Mouse (Mus musculus) yolk sac, embryonic 10.5 days (tissue): ENCODE measurements around the gene Dnah1.

ENCODE experiments used
- DNase-seq: peaks from one replicate; pipeline ENCODE4 v3.0.0-alpha.2; 2017; ENCODE audit warnings: low spot score

The Dnah1 gene

GRCm38 (mm10) chr14:31317754-31318153, 5.9 kb downstream of the Dnah1 start:
- no peak for DNase-seq

GRCm38 (mm10) chr14:31316613-31317012, 7.1 kb downstream of the Dnah1 start:
- DNase-seq: no peak

DNA sequence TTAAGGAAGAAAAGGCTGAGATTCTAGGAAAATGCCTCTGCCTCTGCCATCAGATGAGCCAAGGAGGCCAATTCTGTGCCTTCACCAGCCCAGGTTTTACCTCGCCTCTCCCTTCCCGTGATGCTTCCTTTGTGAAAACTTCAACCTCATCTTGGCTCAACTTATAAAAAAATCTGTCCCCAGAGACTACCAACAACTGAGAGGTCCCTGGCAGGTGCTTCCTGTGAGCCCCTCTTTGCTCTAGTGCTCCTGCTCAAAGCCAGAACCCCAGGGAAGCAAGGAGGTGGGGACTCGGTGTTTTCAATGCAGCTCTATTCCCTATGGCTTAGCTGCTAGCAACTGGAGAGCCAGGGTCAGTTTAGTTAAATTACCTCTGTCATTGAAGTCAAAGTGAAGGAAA, 10.5 kb downstream of the Dnah1 start:
- DNase-seq: no peak

- DNase-seq: no peak
Measured at GRCm38 (mm10) chr14:31285728-31286127, 38.0 kb downstream of the Dnah1 start.

DNA sequence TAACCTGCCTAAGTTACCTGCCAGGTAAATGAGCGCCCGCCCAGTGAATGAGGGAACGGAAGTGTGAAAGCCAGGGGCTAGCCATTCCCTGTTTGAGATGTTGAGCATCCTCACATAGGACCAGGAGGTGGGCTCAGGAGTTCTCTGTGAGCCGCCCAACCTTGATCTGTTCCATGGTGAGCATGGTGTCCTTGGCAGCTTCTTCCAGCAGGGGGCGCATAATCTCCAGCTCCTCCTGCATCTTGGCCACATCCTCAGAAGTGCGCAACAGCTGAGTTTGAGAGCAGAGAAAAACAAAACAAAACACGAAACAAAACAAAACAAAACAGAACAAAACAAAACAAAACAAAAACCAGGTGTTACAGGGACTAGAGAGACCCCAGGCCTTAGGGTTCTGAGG, 51.5 kb downstream of the Dnah1 start:
- DNase-seq: no peak

DNA sequence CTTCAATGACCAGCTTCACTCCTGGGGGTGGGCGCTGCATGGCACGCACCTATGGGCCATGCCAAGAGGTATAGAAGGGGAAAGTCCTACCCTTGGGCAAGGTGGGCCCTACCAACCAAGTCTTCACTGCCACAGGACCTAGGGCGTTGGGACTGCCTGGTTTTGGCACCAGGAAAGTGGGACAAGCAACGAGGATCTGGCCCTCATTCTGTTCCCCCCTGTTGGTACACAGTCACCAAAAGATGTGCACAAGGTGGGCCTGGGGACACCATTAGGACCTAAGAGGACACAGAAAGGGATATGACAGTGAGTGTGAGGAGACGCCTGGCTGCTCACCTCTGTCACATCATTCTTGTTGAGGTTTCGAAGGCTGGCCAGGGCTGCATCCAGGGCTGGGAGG, 52.6 kb downstream of the Dnah1 start:
- DNase-seq: no peak

DNA sequence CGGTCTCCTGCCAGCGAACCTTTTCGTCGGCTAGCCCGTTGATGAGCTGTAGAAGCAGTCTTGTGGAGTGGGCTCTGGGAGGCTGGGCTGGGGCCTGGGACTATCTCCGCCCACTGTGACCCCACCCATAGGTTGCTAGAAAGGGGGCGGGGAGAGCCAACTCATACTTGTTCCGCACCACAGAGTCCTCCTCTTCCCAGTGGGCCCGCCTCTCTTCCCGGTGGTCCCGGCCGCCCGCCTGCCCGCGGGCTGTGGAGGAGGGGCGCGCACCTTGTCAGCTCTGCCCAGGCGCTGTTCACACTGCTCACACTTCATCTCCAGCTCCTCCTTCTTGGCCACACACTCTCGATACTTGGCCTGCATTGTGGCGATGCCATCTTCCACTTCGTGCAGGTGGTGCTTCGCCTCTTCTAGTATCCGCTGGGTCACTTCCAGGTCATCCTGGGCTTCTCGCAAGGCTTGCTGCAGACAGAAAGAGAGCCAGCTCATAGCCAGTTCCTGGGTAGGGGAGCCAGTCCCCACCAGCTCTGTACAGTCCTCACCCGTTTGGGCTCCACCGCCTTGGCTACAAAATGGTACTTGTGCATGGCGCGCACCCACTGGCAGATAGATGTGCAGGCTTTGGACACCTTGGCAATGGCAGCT, 54.1 kb downstream of the Dnah1 start:
- peak; percentile 70 for DNase-seq

GRCm38 (mm10) chr14:31268301-31269001, 55.2 kb downstream of the Dnah1 start:
- DNase-seq: no peak

DNA sequence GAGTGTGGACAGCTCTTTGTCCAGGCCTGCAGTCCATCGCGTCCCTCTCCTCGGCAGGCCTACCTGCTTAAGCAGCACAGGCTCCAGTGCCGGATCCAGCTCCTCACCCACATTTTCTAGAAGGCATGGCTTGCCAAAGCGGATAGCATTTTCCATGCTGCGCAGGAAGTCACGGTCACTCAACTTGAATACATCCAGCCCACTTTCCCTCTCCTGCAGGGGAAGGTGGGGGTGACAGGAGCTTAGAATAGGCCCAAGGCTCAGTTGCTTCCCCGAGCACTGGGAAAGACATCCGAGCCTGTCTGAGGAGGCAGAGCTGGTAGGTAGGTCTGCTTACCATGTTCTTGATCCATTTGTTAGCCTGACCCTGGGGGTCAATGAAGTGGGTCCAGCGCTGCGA, 56.0 kb downstream of the Dnah1 start:
- DNase-seq: no peak

- DNase-seq: no peak
Measured at GRCm38 (mm10) chr14:31260932-31261331, 62.8 kb downstream of the Dnah1 start.

DNA sequence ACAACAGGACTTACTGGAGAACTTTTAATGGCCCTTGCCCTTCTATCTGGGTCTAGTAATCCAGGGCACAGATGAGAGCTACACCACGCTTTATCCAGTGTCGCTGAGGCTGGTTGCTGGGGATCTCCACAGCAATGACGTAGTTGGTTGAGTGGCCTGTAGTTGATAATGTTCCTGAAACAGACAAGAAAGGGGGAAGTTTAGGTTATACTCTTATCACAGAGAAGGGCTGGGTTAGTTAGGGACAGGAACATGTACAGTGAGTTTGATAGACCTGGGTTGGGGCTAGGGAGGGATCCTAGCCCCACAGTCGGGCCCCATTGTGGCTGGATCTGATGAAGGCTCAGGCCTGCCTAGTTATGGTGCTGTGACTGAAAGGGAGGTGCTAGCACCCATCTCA, 63.3 kb downstream of the Dnah1 start:
- DNase-seq: no peak

- DNase-seq: peak; percentile 72
Measured at GRCm38 (mm10) chr14:31258476-31259050, 65.1 kb downstream of the Dnah1 start.

DNA sequence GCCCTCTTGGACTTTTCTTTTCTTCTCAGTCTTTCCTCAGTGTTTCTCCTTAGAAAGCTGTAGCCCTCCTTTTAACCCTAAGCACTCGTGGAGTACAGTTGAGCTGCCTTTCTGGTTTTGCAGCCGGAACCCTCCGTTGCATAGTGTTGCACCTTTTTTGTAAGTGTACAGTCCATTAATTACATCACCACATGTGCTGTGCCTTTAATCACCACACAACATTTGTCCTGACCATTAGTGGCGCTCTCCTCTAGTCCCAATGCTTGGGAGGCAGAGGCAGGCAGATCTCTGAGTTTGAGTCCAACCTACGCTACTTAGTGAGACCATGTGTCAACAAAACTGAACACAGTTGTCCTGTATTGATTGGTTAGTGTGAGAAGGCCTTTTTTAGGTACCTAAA, 71.6 kb downstream of the Dnah1 start:
- DNase-seq: no peak

DNA sequence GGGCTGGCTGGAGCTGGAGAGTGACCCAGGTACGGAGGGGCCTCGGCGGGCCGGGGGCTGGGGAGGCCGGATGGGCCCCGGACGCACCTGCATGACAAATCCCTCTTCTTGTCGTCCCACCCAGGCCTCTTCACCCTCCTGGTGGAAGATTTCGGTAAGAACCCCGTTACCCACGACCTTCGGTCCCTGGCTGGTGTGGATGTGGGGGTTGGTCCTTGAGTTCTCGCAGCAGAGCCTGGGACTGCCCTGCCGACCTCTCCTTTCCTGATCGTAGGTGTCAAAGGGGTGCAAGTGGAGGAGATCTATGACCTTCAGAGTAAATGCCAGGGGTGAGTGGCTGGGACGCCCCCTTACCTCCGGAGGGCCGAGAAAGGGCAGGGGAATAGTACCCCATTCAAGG, 72.1 kb downstream of the Dnah1 start:
- DNase-seq: no peak

GRCm38 (mm10) chr14:31251084-31251604, 72.6 kb downstream of the Dnah1 start, which contains the start of the genes Phf7 and Bap1:
Gene Phf7, minus strand, starts transcription at chr14:31251317.
Gene Bap1, plus strand, starts transcription at chr14:31251450.
- peak; percentile 94 for DNase-seq

GRCm38 (mm10) chr14:31250222-31251083, 73.2 kb downstream of the Dnah1 start:
- no peak for DNase-seq

GRCm38 (mm10) chr14:31248396-31248795, 75.3 kb downstream of the Dnah1 start:
- no peak for DNase-seq

- DNase-seq: no peak
Measured at GRCm38 (mm10) chr14:31245946-31246345, 77.8 kb downstream of the Dnah1 start.

GRCm38 (mm10) chr14:31244777-31245176, 78.9 kb downstream of the Dnah1 start:
- no peak for DNase-seq

DNA sequence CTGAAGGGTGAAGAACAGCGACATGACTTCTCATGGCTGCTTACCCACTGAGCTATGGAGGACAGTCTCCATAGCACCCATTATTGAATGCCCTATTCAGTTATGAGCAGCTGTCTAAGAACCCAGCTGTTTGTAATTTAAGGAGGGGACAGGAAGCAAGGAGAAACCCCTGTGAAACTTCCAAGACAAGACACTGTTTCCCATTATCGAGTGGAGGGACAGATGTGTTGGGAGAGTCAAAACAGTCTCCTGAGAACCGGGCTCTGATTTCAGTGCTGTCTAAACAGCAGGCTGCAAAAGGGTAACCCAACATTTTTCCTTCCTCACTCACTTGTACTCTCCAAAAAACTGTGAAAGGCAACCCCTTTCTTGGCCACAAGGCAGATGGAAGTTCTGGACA, 83.2 kb downstream of the Dnah1 start:
- no peak for DNase-seq

- no peak for DNase-seq
Measured at GRCm38 (mm10) chr14:31237101-31237882, 86.4 kb downstream of the Dnah1 start.
